Mouse (Mus musculus): ENCODE measurements around the gene Acot13.

DNA sequence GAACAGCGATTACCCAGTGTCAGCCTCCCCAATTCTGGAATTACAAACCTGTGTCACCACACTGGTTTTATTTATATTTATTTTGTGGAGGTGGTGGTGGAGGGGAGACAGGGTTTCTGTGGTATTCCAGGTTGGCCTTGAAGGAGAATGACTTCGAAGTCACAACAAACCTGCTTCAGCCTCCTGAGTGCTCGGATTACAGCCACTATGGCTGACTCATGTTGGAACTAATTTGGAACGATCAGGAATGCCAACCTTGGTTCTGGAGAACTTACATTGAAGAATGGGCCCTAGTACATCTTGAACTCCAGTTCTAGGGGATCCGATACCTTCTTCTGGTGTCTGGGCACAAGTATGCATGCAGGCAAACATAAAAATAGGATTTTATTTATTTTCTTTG, 32.0 kb downstream of the Acot13 start:
- TF ChIP-seq MYOD1 (IDR thresholded peaks at IDR 0.05; ENCODE audit: control insufficient read depth in 1 of 3, insufficient read length in 2 of 3, low read depth in 2 of 3), result no peak
- TF ChIP-seq POLR2A (IDR thresholded peaks at IDR 0.05; ENCODE audit: insufficient read length, low read depth), result no peak
- no peak for TF ChIP-seq USF1 (IDR thresholded peaks at IDR 0.05; ENCODE audit: low read depth)
- TF ChIP-seq MAX (IDR thresholded peaks at IDR 0.05; ENCODE audit: low read depth), result no peak
- no peak for TF ChIP-seq CEBPB (IDR thresholded peaks at IDR 0.05; ENCODE audit: insufficient read depth, poor library complexity, severe bottlenecking)
- no peak for TF ChIP-seq REST (IDR thresholded peaks at IDR 0.05; ENCODE audit: insufficient read depth, insufficient read length)
- TF ChIP-seq POLR2AphosphoS2 (IDR thresholded peaks at IDR 0.05; ENCODE audit: insufficient read length, low read depth), result no peak
- TF ChIP-seq E2F4 (IDR thresholded peaks at IDR 0.05; ENCODE audit: insufficient read depth), result no peak
- TF ChIP-seq TCF3 (IDR thresholded peaks at IDR 0.05; ENCODE audit: insufficient read length, low read depth), result no peak
- no peak for TF ChIP-seq TCF12 (IDR thresholded peaks at IDR 0.05; ENCODE audit: insufficient read depth, poor library complexity, severe bottlenecking)
- no peak for TF ChIP-seq MYOG (IDR thresholded peaks at IDR 0.05; ENCODE audit: control insufficient read depth in 1 of 3, insufficient read depth in 1 of 3, insufficient read length in 2 of 3, low read depth in 2 of 3)

Data from myocyte (in vitro differentiated cells).